Mouse (Mus musculus) mesoderm, embryonic 11.5 days (tissue): Measurements from ENCODE around the gene Fbll1.
A peak's percentile ranks its signal among the peaks of the same experiment; 100 is the strongest.

Source experiments
- DNase-seq: peaks from one replicate; pipeline ENCODE4 v3.0.0-alpha.2; 2012; ENCODE audit warnings: low read depth, low spot score

Gene Fbll1

GRCm38 (mm10) chr11:35784002-35784401 is 14.7 kb downstream of the Fbll1 start:
- DNase-seq = no peak

DNA sequence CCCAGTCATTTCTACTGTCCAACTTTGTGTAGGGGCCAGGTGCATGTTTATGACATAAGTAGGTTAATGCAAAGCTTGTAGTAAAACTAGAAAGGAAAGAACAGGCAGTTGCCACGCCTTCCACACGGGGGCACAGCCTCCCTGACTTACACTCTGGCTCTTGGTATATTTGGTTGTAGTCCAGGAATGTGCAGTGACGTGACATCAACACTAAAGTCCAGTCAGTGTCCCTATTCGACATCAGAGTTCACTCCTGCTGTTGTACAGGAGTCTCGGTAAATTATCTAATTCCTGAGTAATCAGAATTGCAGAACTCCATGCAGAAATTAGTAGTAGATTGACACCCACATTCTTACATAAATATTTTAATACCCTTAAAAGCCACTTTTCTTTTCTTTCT is 15.6 kb downstream of the Fbll1 start:
- no peak for DNase-seq

DNA sequence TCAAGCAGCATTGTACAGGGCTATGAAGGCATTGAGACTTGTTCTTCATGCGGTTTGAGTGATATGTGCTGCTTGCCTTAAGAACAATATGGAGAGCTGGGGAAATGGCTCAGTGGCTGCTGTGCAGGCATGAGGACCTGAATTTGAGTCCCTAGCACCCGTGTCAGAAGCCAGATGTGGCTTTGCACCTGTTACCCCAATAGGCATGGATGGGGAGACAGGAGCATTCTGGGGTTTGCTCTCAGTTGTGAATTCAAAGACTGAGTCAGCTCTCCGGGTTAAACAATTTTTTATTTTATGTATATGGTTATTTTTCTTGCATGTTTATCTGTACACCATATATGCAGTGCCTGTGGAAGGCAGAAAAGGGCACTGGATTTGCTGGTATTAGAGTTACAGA is 16.2 kb downstream of the Fbll1 start:
- no peak for DNase-seq

- DNase-seq = no peak
Observed at GRCm38 (mm10) chr11:35780336-35780735, 18.3 kb downstream of the Fbll1 start.

GRCm38 (mm10) chr11:35776452-35776851 is 22.2 kb downstream of the Fbll1 start:
- DNase-seq = no peak

GRCm38 (mm10) chr11:35775606-35776005 is 23.1 kb downstream of the Fbll1 start:
- DNase-seq = no peak

- DNase-seq = no peak
Observed at GRCm38 (mm10) chr11:35770741-35771504, 27.8 kb downstream of the Fbll1 start.

DNA sequence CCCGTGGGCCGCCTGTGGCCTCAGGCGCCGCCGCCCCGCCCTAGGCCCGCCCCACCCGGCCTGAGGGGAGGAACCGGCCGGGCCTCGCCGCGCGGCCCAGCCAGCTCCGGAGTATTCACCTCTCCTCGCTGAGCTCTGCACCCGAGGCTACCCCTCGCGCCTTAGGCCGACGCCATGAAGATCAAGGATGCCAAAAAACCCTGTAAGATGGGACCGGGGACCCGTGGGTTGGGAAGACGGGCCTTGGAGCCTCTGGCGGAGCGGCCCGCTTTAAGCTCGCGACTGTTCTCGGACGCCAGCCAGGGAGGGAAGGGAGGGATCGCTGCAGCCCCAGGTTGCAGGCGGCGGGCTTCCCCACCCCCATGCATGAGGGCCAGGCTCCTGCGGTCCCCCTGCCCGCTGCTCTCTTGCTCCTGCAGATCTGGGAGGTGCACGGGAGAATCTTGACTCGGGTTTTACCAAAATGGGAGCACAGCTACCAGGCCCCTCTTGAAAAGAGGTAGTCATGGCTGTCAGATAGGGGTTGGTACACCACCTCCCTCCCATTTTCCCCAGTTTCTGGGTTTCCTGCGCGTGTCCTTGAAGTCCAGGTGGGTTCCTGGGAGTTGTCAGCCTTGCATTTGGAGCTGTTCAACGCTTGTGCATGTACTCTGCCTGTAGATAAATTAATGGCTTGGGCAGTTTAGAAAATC is 28.8 kb downstream of the Fbll1 start:
- peak; percentile 59 for DNase-seq

DNA sequence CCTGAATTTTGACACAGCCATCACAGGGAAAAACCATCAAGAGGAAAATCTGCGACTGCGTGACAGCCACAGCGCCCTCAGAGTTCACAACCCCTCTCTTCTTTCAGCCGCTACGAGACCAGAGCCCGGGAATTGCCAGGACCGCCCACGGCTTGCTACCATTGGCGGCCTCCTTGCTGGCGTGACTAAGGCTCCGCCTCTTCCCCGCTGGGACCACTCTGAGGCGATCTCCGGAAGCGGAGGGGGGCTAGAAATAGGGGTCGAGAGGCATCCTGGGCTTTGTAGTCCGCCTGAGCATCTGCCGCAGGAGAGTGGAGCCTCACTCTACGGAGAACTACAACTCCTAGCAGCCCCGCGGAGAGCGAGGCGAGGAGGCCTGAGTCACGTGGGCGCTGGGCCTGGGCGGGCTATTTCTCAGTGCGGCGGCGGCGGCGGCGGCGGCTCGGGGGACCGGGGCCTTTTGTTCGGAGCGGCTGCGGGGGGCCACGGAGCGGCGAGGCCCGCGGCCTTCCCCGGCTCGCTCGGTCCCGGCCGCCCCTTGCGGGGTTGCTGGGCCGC is 29.4 kb downstream of the Fbll1 start, which contains the start of gene Pank3:
TSS of gene Pank3 (plus strand) at position 297 of the 558 bp plus-strand sequence.
- DNase-seq = peak; percentile 99

DNA sequence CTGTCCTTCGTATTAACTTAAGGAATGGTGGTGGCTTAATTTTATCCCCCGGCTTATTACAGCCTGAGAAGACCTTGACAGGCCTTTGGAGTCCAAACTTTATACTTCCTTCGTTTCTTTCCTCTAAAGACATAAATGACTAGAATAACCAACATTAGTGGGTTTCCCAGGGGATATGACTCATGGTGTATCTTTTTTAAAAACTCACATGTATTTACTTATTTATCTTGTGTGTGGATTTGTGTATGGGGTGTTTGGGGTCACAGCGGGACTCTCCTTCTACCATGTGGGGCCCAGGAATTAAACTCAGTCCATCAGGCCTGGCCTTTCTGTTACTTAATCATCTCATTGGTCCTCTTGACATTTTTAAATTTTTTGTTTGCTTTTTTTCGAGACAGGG is 31.8 kb downstream of the Fbll1 start:
- DNase-seq = no peak

DNA sequence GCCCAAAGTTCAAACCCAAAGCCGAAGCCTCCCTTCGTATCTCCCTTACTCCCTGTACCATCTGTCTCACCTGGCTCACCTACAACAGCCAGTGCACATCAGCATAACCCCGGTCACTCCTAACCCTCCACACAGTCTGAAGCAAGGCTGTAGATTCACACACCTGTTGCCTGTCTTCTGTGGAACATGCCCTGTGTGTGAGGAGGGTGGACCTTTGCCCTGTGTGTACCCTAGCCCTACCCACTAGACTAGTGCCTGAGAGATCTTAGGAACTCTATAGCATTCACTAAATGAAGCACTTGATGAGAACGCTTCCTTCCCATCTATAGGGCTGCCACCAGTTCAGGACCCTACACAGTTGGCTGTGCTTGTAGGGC is 38.1 kb downstream of the Fbll1 start:
- no peak for DNase-seq

- DNase-seq = no peak
Observed at GRCm38 (mm10) chr11:35760001-35760626, 38.6 kb downstream of the Fbll1 start.

- no peak for DNase-seq
Observed at GRCm38 (mm10) chr11:35756411-35757303, 42.0 kb downstream of the Fbll1 start.

- no peak for DNase-seq
Observed at GRCm38 (mm10) chr11:35755546-35755945, 43.1 kb downstream of the Fbll1 start.

GRCm38 (mm10) chr11:35754906-35755418 is 43.7 kb downstream of the Fbll1 start:
- DNase-seq = no peak

DNA sequence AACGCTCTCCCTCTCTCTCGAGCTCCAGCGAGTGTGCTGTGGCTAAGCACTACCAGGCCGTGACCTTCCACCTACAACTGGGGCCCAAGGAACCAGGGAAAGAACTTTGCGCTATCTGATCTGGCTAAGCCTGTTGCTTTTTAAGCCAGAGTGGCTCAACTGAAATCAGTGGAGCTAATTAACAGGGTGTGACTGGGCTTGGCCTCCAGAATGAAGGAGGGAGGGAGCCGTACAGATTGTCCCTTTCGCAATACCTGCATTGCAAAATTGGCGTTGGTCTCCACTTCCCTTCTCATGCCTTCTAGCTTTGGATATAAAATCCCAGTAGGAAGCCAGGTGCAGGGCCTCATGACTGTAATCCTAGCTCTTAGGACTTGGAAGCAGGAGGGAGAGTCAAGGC is 48.1 kb downstream of the Fbll1 start:
- DNase-seq = no peak
